Mouse (Mus musculus) small intestine, adult 2 months (tissue): ENCODE measurements around the gene Morc3.

ENCODE experiments used
- CTCF ChIP-seq: fragments of 200-500 bp; IDR thresholded peaks from 2 replicates; pipeline ENCODE4 v1.5.1; 2012; ENCODE audit warnings: low read depth, mild to moderate bottlenecking, control low read depth, inconsistent platforms, low read length, moderate library complexity, mixed read lengths; ENCODE audit not compliant: insufficient replicate concordance, insufficient read length; ENCODE audit errors: extremely low read depth
- POLR2A ChIP-seq: fragments of 200-500 bp; IDR thresholded peaks from 2 replicates; pipeline ENCODE4 v1.6.1; 2012; ENCODE audit warnings: low read depth, mild to moderate bottlenecking, control low read depth, inconsistent platforms, low read length, moderate library complexity

DNA sequence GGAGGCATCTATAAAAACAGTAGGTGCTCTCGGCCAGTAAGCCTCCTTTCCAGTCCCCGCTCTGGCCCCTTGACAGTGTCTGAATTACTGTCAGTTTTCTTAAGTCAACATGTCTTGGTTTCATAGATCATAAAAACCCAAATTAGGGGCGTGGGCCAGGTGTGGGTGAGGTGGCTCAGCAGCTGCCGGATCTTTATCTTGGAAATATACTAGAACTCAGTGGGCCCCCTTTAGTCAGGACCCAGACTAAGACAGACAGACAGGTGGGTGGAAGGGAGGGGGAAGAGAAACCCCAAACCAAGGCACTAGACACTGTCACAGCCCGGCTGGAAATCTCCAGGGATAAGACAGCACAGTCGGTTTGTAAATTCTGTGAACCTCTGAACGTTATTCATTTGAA is 91.9 kb downstream of the Morc3 start:
- TF ChIP-seq POLR2A (no peak), CTCF (no peak)
